Mouse (Mus musculus): ENCODE data around the gene Slc18b1.

DNA sequence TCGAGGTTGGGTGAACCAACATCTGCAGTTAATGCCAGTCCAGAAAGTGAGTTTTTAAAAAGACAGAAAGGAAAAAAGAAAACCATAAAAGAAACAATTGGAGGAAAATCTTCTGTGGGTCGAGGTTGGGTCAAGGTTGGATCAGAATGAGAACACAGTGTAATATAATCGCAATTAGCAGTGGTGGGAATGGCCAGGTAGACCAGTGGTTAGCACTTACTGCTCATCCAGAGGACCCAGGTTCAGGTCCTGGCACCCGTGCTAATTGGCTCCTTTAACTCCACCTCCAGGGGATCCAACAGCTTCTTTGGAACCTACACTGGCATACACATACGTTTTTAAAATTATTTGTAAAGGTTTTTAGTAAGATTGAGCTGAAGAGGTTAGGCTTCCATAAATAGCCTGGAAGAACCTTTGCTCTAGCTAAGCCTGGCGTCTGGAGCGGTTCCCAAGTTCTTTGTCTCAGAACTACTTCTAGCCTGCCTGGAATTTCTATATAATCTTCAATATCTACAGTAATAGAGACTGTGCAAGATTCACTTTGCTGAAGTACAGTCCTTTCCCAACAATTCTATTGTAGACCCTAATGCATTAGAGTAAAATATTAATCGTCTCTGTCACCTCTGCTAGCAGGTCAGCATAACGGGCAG, 790 bp upstream of the Slc18b1 start:
- TF ChIP-seq GATA1 (IDR thresholded peaks at IDR 0.05; ENCODE audit: borderline replicate concordance, low read length) (no peak), FLI1 (IDR thresholded peaks at IDR 0.05; ENCODE audit: low read length) (no peak)

Measured in megakaryocyte, embryonic 14.5 days (primary cell).